Mouse (Mus musculus) kidney, postnatal 4 days (tissue): ENCODE results near the gene Sh2d2a.
"Not testable (repeated sequence)": the region's sequence is repeated elsewhere in the genome, so short reads cannot be mapped to it uniquely, and the experiment has no call there.

Experiments
- DNase-seq, 2 experiments: peaks; one replicate each; pipeline ENCODE4 v3.0.0; 2021; ENCODE audit warnings: mixed read lengths in 2 of 2

The Sh2d2a gene

DNA sequence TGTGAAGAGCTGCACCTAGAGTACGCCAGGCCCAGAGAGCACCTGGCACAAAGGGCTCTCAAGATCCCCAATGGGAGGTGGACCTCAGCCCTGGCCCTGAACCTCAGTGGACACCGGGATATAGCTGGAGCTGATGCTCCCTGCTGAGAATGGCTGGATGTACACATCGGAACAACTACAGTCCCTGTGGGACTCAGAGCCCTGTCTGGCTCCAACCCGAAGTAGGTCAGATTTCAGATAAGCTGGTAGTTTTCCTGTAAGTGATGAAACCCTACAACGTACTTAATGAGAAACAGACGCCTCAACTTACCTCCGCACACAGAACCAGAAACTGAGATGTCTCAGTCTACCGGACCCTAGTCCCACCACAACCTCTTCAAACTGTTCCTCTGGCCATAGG, 11.1 kb downstream of the Sh2d2a start:
- DNase-seq, result no peak

DNA sequence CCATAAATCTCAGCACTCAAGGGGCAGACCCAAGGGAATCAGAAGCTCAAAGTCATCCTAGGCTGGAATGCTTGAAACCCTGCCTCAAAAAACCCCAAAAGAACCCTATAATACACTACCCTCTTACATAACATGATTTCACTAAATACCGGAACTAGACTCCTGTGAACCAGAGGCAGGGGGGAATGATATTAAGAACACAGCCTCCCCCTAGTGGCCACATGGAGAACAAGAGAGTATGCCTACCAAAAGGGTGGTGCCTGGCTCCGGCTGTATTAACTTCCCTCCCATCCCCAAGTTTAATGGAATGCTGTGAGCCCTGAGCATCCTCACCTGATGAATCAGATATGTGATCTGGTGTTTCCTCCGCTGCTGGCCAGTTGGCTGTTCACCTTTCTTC, 13.3 kb downstream of the Sh2d2a start:
- peak; percentile 68 to 78 for DNase-seq

- not testable (repeated sequence) for DNase-seq
These were observed 17.6 kb downstream of the Sh2d2a start for GRCm38 (mm10) chr3:87864111-87864510.

GRCm38 (mm10) chr3:87877730-87878129, 31.2 kb downstream of the Sh2d2a start:
- no peak for DNase-seq

- no peak for DNase-seq
These were observed 37.7 kb downstream of the Sh2d2a start for GRCm38 (mm10) chr3:87884291-87884690.

DNA sequence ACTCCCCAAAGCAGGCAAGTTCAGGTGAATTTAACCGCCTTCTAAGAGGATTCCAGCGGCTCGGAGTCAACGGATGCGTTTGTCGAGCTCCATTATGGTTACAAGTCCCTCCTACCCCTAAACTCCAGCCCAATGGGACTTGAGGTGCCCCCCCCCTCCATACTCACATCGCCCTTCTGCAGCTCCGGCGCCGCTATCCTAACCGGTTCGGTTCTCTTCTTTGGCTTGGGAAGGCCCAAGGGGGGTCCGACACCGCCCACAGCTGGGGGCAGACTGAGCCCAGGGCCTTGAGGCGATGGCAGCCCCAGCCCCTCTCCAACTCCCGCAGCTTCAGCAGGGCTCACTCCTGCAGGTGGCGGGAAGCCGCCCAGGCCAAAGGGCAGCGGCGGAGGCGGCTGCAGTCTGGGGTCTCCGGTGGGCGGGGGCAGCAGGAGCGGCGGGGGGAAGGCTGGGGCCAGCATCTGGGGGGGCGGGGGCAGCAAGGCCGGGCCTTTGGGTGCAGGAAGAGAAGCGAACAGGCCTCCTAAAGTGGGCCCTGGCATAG, 38.2 kb downstream of the Sh2d2a start:
- DNase-seq, result peak; percentile 59 to 74

DNA sequence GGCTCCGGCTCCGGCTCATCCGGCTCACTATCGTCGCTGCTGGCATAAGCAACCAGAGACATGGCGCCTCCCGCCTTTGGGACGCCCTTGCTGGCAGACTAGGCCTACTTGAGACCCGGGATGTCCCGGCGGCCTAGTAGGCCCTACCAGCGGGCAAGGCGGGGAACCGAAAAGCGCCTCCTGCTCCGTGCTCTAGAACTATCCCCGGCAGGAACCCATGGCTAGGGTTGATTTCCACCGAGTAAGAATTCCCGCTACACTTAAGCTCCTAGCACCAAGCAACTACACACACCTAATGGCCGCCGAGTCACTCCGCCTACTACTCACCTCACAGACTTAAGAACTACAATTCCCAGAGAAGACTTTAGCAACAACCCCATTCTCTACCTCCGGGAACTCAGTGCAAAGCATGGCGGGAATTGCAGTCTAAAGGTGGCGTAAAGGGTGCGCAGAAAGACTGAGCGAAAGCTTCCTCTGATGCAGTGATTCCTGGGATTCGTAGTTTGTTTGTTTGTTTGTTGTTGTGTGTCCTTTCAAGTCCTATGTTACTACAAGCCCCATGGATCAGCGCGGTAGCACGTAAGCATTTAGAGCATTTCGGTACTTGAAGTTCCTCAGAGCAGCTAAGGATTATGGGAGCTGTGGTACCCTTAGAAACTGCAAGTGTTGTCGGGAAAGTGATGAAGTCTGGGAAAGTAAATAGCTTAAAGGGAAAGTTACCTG, 38.9 kb downstream of the Sh2d2a start, which contains the start of gene Prcc:
Prcc (minus strand) TSS at position 328 of the 723 bp plus-strand sequence.
- DNase-seq, result peak; percentile 88 to 93

GRCm38 (mm10) chr3:87886004-87886365, 39.4 kb downstream of the Sh2d2a start:
- DNase-seq, result peak; percentile 53 to 61

- no peak for DNase-seq
These were observed 39.9 kb downstream of the Sh2d2a start for GRCm38 (mm10) chr3:87886416-87886815.

GRCm38 (mm10) chr3:87887400-87887799, 40.8 kb downstream of the Sh2d2a start:
- DNase-seq, result not testable (repeated sequence)

- no peak for DNase-seq
These were observed 44.9 kb downstream of the Sh2d2a start for GRCm38 (mm10) chr3:87891481-87891880.

GRCm38 (mm10) chr3:87893367-87893905, 46.9 kb downstream of the Sh2d2a start:
- no peak for DNase-seq

DNA sequence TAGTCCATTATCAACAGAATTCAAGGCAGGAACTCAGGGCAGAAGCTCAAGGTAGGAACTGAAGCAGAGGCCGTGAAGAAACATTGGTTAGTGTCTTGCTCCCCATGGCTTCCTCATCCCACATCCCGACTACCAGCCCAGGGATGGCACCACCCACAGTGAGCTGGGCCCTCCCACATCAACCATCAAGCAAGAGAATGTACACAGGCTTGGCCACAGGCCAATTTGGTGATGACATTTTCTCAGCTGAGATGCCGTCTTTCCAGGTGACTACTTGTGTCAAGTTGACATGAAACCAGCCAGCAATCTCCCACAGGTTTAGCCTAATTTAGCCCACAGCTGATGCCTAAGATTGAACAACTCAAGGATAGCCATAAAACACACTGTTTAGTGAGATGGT, 52.7 kb downstream of the Sh2d2a start:
- DNase-seq, result no peak

DNA sequence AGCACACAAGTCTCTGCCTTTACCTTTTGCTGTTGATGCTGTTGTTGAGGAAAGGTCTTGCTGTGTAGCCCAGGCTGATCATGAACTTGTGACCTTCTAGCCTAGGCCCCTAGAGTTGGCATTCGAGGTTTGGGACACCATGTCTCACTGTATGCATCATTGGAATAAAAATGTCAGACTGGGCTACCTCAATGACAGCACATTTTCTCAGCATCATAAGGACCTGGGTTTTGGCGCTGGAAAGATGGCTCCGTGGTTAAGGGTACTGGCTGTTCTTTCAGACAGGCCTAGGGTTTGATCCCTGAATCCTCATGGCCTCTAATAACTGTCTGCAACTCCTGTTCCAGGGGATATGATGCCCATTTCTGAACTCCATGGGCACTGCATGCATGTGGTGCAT, 53.2 kb downstream of the Sh2d2a start:
- DNase-seq, result no peak

DNA sequence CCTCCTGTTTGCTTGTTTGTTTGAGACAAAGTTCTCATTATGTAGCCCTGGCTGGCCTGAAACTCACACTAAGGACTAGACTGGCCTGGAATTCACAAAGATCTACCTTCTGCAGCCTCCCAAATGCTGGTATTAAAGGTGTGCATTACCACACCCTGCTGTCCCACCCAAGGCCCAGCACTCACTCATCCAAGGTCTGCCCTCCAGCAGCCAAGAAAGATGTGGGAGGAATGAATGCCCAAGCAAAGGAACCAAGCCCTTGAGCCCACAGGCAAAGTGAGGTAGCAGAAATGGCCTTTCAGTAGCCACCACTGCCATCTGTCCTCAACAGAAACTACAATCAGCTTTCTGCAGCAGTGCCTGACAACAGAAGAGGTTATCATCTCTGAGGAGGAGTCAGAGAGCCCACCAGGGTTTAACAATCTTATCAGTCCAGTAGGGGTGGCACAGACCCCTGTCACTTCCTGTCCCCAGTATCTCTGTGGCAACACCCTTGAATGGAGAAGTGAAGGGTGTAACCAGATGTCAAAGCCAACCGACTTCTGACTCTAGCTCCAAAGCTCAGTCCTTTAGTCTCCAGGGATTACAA, 54.6 kb downstream of the Sh2d2a start:
- no peak for DNase-seq

- DNase-seq, result not testable (repeated sequence)
These were observed 55.4 kb downstream of the Sh2d2a start for GRCm38 (mm10) chr3:87901959-87902358.

DNA sequence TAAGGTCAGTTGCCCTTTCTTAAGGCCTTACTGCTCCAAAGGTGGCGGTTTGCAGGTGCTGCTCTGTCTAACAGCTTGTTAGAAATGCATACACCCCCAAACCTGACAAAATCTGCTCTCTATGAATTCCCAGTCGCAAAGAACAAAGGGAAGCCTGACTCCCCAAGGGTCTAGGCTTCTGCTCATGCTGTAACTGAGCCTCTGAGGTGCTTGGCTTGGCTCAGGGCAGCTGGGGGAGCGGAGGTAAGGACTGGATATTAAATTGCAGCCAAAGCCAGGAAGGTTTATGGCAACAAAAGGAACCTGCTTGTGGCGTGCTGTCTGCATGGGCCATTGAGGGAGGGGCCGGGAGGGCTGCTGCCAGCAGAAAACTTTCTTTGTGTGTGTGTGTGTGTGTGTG, 57.3 kb downstream of the Sh2d2a start:
- no peak for DNase-seq
